Mouse (Mus musculus): ENCODE results near the gene Klk6.

The Klk6 gene

GRCm38 (mm10) chr7:43826056-43826455 is 1.8 kb downstream of the Klk6 start:
- no peak for DNase-seq

GRCm38 (mm10) chr7:43827706-43828105 is 3.4 kb downstream of the Klk6 start:
- DNase-seq: no peak

GRCm38 (mm10) chr7:43829006-43829405 is 4.7 kb downstream of the Klk6 start:
- DNase-seq: no peak

GRCm38 (mm10) chr7:43841701-43842100 is 17.4 kb downstream of the Klk6 start, which contains the start of gene Klk5:
Klk5 (plus strand) TSS chr7:43841971.
- no peak for DNase-seq

GRCm38 (mm10) chr7:43843801-43844200 is 19.5 kb downstream of the Klk6 start:
- DNase-seq: no peak

- DNase-seq: no peak
These were observed 27.3 kb downstream of the Klk6 start for GRCm38 (mm10) chr7:43851616-43852015.

- DNase-seq: no peak
These were observed 30.5 kb downstream of the Klk6 start for GRCm38 (mm10) chr7:43854642-43855380.

- DNase-seq: no peak
These were observed 31.4 kb downstream of the Klk6 start for GRCm38 (mm10) chr7:43855709-43856108.

GRCm38 (mm10) chr7:43856307-43856706 is 32.0 kb downstream of the Klk6 start:
- no peak for DNase-seq

- no peak for DNase-seq
These were observed 33.2 kb downstream of the Klk6 start for GRCm38 (mm10) chr7:43857501-43857900.

- no peak for DNase-seq
These were observed 36.1 kb downstream of the Klk6 start for GRCm38 (mm10) chr7:43860411-43860810.

GRCm38 (mm10) chr7:43873237-43873636 is 48.9 kb downstream of the Klk6 start:
- peak; percentile 29 to 45 for DNase-seq

- DNase-seq: no peak
These were observed 49.4 kb downstream of the Klk6 start for GRCm38 (mm10) chr7:43873674-43874073.

GRCm38 (mm10) chr7:43874868-43875375 is 50.6 kb downstream of the Klk6 start:
- DNase-seq: no peak

- no peak for DNase-seq
These were observed 52.1 kb downstream of the Klk6 start for GRCm38 (mm10) chr7:43876444-43876843.

GRCm38 (mm10) chr7:43878281-43878680 is 54.0 kb downstream of the Klk6 start:
- no peak for DNase-seq

- no peak for DNase-seq
These were observed 56.6 kb downstream of the Klk6 start, which contains the start of gene Klk4 for GRCm38 (mm10) chr7:43880912-43881311. Klk4 (plus strand) TSS chr7:43881160.

Measured in cerebellum, adult 18-20 months (tissue).